In genomic region chr6:99521038-99521640, GRCm38 (mm10) we compare ENCODE assay signal across 8 mouse cellular contexts. TPM values are rescaled to one million over a fixed set of nuclear protein-coding genes. Genes with fewer than 3 reads are reported as not detected.
DNase-seq lines count a peak whose midpoint lies in the region; ATAC-seq and TF ChIP-seq lines count a peak whose summit lies in the region.

No protein-coding gene starts in this region.

- under 1% methylated on average over 50 of the region's 54 CpGs for WGBS in intestine, embryonic 16.5 days
- WGBS in limb, embryonic 14.5 days: under 1% methylated on average over 48 of the region's 54 CpGs
- under 1% methylated on average over 53 of the region's 54 CpGs for WGBS in midbrain, embryonic 14.5 days

- no peak; the same call in 1 of the 2 replicates for ATAC-seq in erythroblast, adult 5-6 weeks (replicated peaks; ENCODE audit: low FRiP score, poor library complexity, severe bottlenecking)
- ATAC-seq in intestine, embryonic 16.5 days: peak; percentile 75
- ATAC-seq in limb, embryonic 14.5 days (ENCODE audit: low FRiP score, low read depth): peak; percentile 62
- peak; percentile 43 for ATAC-seq in midbrain, embryonic 14.5 days (ENCODE audit: low FRiP score, low TSS enrichment)

- H3K27ac ChIP-seq in intestine, embryonic 16.5 days (ENCODE audit: low read length): peak overlapping the region; percentile 100
- H3K27ac ChIP-seq in limb, embryonic 14.5 days (replicated peaks; ENCODE audit: low read depth, low read length): peak overlapping the region; percentile 98
- peak overlapping the region; percentile 82 for H3K27ac ChIP-seq in midbrain, embryonic 14.5 days (replicated peaks; ENCODE audit: low read depth, low read length)

- peak; percentile 28 to 32 for DNase-seq in cerebellum, postnatal 36 days
- peak; percentile 46 to 50 for DNase-seq in gastrocnemius, postnatal 36 days
- peak; percentile 76 for DNase-seq in limb, embryonic 14.5 days (ENCODE audit: low spot score)
- DNase-seq in midbrain, embryonic 14.5 days: peak; percentile 75
- DNase-seq in splenic B cell, adult 2 months (ENCODE audit: low read depth, low spot score): peak; percentile 43

- peak overlapping the region; percentile 79 for H3K4me2 ChIP-seq in intestine, embryonic 16.5 days (ENCODE audit: low read depth, low read length)
- peak overlapping the region; percentile 67 for H3K4me2 ChIP-seq in limb, embryonic 14.5 days (replicated peaks; ENCODE audit: low read depth, low read length, severe bottlenecking)
- H3K4me2 ChIP-seq in midbrain, embryonic 14.5 days (ENCODE audit: low read length): peak overlapping the region; percentile 100

- intact Hi-C loops in gastrocnemius, postnatal 36 days (cut with DNase I): loop anchor here (5.0 to 10.0 kb wide), 2 partner anchors 76 to 546 kb away; no protein-coding TSS in a partner anchor

- peaks cover 35% of the 10 kb centered on the region for H3K27me3 ChIP-seq in erythroblast, embryonic 14.5 days (ENCODE audit: control insufficient read depth)
- H3K27me3 ChIP-seq in intestine, embryonic 16.5 days (replicated peaks; ENCODE audit: control insufficient read depth, insufficient read depth, low read length): no peaks in the 10 kb centered on the region
- H3K27me3 ChIP-seq in limb, embryonic 14.5 days (ENCODE audit: control insufficient read depth, insufficient read depth, low read length): no peaks in the 10 kb centered on the region
- H3K27me3 ChIP-seq in midbrain, embryonic 14.5 days (ENCODE audit: control insufficient read depth, insufficient read depth, low read length): no peaks in the 10 kb centered on the region
- H3K27me3 ChIP-seq in splenic B cell, adult 2 months (ENCODE audit: control insufficient read depth, insufficient read depth, low read length, poor library complexity, severe bottlenecking): no peaks in the 10 kb centered on the region

- H3K9ac ChIP-seq in intestine, embryonic 16.5 days (ENCODE audit: low read depth, low read length): peak overlapping the region; percentile 98
- peak overlapping the region; percentile 93 for H3K9ac ChIP-seq in limb, embryonic 14.5 days (ENCODE audit: low read depth, low read length, severe bottlenecking)
- peak overlapping the region; percentile 93 for H3K9ac ChIP-seq in midbrain, embryonic 14.5 days (replicated peaks; ENCODE audit: low read length)

- H3K9me3 ChIP-seq in erythroblast, embryonic 14.5 days (ENCODE audit: control insufficient read depth, low read length): no peaks in the 10 kb centered on the region
- H3K9me3 ChIP-seq in intestine, embryonic 16.5 days (ENCODE audit: control insufficient read depth, low read length): no peaks in the 10 kb centered on the region
- H3K9me3 ChIP-seq in limb, embryonic 14.5 days (ENCODE audit: control insufficient read depth, low read length): no peaks in the 10 kb centered on the region
- no peaks in the 10 kb centered on the region for H3K9me3 ChIP-seq in midbrain, embryonic 14.5 days (ENCODE audit: control insufficient read depth, low read length)

- no peaks in the 10 kb centered on the region for H3K36me3 ChIP-seq in erythroblast, embryonic 14.5 days (ENCODE audit: control insufficient read depth)
- no peaks in the 10 kb centered on the region for H3K36me3 ChIP-seq in intestine, embryonic 16.5 days (ENCODE audit: control insufficient read depth, insufficient read depth, low read length)
- H3K36me3 ChIP-seq in limb, embryonic 14.5 days (ENCODE audit: control insufficient read depth, insufficient read depth, low read length): no peaks in the 10 kb centered on the region; the same call in 1 of the 2 replicates
- H3K36me3 ChIP-seq in midbrain, embryonic 14.5 days (ENCODE audit: control insufficient read depth, insufficient read depth, low read length): no peaks in the 10 kb centered on the region
- H3K36me3 ChIP-seq in splenic B cell, adult 2 months (ENCODE audit: control insufficient read depth, insufficient read depth, low read length, poor library complexity, severe bottlenecking): no peaks in the 10 kb centered on the region

- H3K4me3 ChIP-seq in erythroblast, embryonic 14.5 days (replicated peaks): peak overlapping the region; percentile 75
- peak overlapping the region; percentile 86 for H3K4me3 ChIP-seq in intestine, embryonic 16.5 days (ENCODE audit: low read length)
- H3K4me3 ChIP-seq in limb, embryonic 14.5 days (replicated peaks; ENCODE audit: low read length): peak overlapping the region; percentile 78
- H3K4me3 ChIP-seq in midbrain, embryonic 14.5 days (replicated peaks; ENCODE audit: low read depth, low read length): peak overlapping the region; percentile 68

- TF ChIP-seq POLR2A in limb, embryonic 14.5 days (IDR thresholded peaks at IDR 0.05; ENCODE audit: borderline replicate concordance, extremely low read depth, insufficient read depth, insufficient read length): 0 out of 2 replicates have a peak, but pooled peaks have one; percentile 14

- peaks cover 19% of the 10 kb centered on the region for H3K4me1 ChIP-seq in erythroblast, embryonic 14.5 days (ENCODE audit: control insufficient read depth)
- no peaks in the 10 kb centered on the region; the same call in 1 of the 2 replicates for H3K4me1 ChIP-seq in intestine, embryonic 16.5 days (ENCODE audit: control insufficient read depth, insufficient read depth, low read length)
- peaks cover 2% of the 10 kb centered on the region; the same call in 1 of the 2 replicates for H3K4me1 ChIP-seq in limb, embryonic 14.5 days (ENCODE audit: control insufficient read depth, insufficient read depth, low read length)
- 0 out of 2 replicates have a peak, but pooled peaks cover 4% of the 10 kb centered on the region for H3K4me1 ChIP-seq in midbrain, embryonic 14.5 days (ENCODE audit: control insufficient read depth, insufficient read depth, low read length)

RNA-seq across cellular contexts. Expression of gene Foxp1, which starts 1.4 kb away (rescaled TPM):
- 1.7 and 2.4 TPM in 2 replicates for polyA plus RNA-seq in erythroblast, embryonic 14.5 days (2012)
- 10.7 and 26.5 TPM in 2 replicates for total RNA-seq in erythroblast, adult 5-6 weeks (2015; ENCODE audit: low replicate concordance)
- 12.3 and 19.5 TPM in 2 replicates for total RNA-seq in erythroblast, adult 5-6 weeks (2017; ENCODE audit: low replicate concordance)
- total RNA-seq in gastrocnemius, postnatal 36 days (2021): 10 to 100 TPM; 15.9 to 18.4 TPM
- 74.8 and 74.9 TPM in 2 replicates for polyA plus RNA-seq in intestine, embryonic 16.5 days (2015; fragmentation: Nextera tagmentation; extraction: Ambion mirVana)
- polyA plus RNA-seq in limb, embryonic 14.5 days (2012; rRNA removed): 101 and 121 TPM in 2 replicates
- polyA plus RNA-seq in limb, embryonic 14.5 days (2014; fragmentation: Nextera tagmentation; extraction: Ambion mirVana): 166 and 190 TPM in 2 replicates
- polyA plus RNA-seq in midbrain, embryonic 14.5 days (2014; fragmentation: Nextera tagmentation; extraction: Ambion mirVana): 77.5 and 89.2 TPM in 2 replicates

Comparison
In these comparisons a context has a peak if more than half of its experiments do, and no peak if none do; other contexts are left out.
1. RNA of gene Foxp1, which starts 1.4 kb away (polyA plus RNA-seq): 101 to 190 TPM in limb, embryonic 14.5 days, 77.5 to 89.2 TPM in midbrain, embryonic 14.5 days and 74.8 to 74.9 TPM in intestine, embryonic 16.5 days; 1.7 to 2.4 TPM in erythroblast, embryonic 14.5 days; every median in the first group is over 10 times any median in the second.
2. Peak in every context shown above with its lines, with median percentiles within 50 percentile points of each other: H3K4me3 ChIP-seq, DNase-seq, H3K27ac ChIP-seq, H3K4me2 ChIP-seq and H3K9ac ChIP-seq.